Mouse (Mus musculus): Measurements from ENCODE around the gene Lpar1. TPM values are rescaled to one million over a fixed set of nuclear protein-coding genes. Genes with fewer than 3 reads are reported as not detected.

Gene Lpar1
- polyA plus RNA-seq, 1 experiment from 2014 or later: 37.9 TPM

DNA sequence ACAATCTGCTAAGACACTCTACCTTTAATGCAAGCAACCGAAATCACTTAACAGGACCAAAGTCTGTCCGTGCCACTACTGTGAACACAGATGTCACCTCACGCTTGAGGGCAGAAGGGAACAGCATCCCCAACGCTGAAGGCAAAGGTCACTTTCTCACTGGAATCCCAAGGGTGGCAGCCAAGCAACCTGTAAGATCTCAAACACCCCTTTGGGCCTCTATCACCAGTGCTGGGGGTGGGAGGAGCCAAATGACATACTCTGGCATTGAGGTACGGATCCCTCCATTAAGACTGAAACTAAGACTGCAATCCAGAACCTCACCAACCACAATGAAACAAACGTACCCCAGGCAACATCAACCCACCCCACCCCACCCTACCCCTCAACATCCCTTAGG lies 55.0 kb downstream of the Lpar1 start:
- Histone ChIP-seq H3K4me3 (no peak overlapping the region), H3K9me3 (no peaks in the 10 kb centered on the region), H3K27me3 (replicated peaks) (no peaks in the 10 kb centered on the region), H3K36me3 (no peaks in the 10 kb centered on the region), H3K4me2 (replicated peaks) (no peak overlapping the region), H3K4me1 (no peaks in the 10 kb centered on the region), H3K27ac (no peak overlapping the region), H3K9ac (no peak overlapping the region)
- no peak for ATAC-seq (ENCODE audit: low FRiP score, low read depth)
- WGBS: 62% methylated on average over 6 of the region's 6 CpGs

DNA sequence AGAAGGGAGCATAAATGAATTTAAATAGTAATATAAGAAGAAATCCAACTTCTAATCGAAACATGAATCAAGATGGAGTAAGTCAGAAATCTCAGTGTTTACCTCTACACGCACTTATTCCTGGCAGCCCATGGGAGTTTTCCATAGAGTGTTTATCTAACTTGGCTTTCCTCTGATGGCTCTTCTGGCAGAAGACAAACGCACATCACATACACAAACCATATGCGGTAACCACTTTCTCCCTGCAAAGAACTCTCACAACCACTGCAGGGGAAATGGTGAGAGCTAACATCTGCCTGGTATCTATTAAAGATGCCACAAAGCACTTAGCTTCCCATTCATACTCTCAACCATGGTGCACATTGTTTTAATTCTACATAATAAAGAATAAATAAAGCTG lies 56.4 kb downstream of the Lpar1 start:
- no peaks in the 10 kb centered on the region for H3K36me3 ChIP-seq
- no peaks in the 10 kb centered on the region for H3K9me3 ChIP-seq
- no peak overlapping the region for H3K4me2 ChIP-seq (replicated peaks)
- no peak overlapping the region for H3K4me3 ChIP-seq
- no peaks in the 10 kb centered on the region for H3K4me1 ChIP-seq
- H3K27me3 ChIP-seq (replicated peaks): no peaks in the 10 kb centered on the region
- H3K27ac ChIP-seq: no peak overlapping the region
- no peak overlapping the region for H3K9ac ChIP-seq
- WGBS: 83% methylated on average over 4 of the region's 4 CpGs
- no peak for ATAC-seq (ENCODE audit: low FRiP score, low read depth)

DNA sequence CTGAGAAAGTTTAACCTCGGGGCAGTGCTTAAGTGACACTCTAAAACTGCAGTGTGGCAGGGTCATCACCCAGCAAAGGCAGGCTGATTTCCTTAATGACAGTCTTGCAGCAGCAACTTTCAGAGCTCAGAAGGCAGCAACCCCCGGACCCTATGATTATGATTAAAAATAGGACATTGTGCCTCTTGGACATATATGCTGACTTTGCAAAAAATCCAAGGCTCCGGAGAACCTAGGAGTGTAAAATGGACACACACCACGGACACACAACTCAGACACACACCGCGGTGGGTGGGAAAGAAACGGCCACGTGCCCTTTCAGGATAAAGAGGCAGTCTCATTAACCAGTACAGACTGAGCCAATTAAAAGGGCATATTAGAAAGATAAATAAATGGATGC lies 57.0 kb downstream of the Lpar1 start:
- H3K4me2 ChIP-seq (replicated peaks): no peak overlapping the region
- no peaks in the 10 kb centered on the region for H3K27me3 ChIP-seq (replicated peaks)
- H3K9ac ChIP-seq: no peak overlapping the region
- WGBS: 65% methylated on average over 8 of the region's 8 CpGs
- H3K4me3 ChIP-seq: no peak overlapping the region
- ATAC-seq (ENCODE audit: low FRiP score, low read depth): no peak
- no peaks in the 10 kb centered on the region for H3K9me3 ChIP-seq
- no peaks in the 10 kb centered on the region for H3K36me3 ChIP-seq
- H3K27ac ChIP-seq: no peak overlapping the region
- H3K4me1 ChIP-seq: no peaks in the 10 kb centered on the region

DNA sequence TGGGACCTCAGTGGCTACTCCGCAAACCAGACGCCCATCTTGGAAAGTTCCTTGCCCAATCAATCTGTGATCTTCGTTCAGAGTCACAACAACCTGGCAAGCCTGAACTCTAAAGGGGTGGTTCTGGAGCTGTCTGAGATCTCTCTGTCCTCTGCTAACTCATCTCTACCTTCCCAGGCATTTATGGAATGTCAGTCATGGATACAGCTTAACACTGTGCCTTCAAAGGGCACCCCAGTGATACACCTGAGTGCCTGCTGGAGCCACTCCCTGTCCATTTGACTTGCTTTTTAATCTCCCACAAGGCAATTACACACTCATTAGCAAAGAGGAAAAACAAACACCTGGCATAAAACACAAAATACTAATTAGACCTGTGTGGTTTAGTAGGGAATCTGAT lies 62.0 kb downstream of the Lpar1 start:
- Histone ChIP-seq H3K4me2 (replicated peaks) (no peak overlapping the region), H3K4me1 (no peaks in the 10 kb centered on the region), H3K9me3 (no peaks in the 10 kb centered on the region), H3K27me3 (replicated peaks) (no peaks in the 10 kb centered on the region), H3K36me3 (no peaks in the 10 kb centered on the region; the same call in 1 of the 2 replicates), H3K9ac (no peak overlapping the region), H3K4me3 (no peak overlapping the region), H3K27ac (no peak overlapping the region)
- WGBS: 77% methylated on average over 3 of the region's 3 CpGs
- ATAC-seq (ENCODE audit: low FRiP score, low read depth): no peak

DNA sequence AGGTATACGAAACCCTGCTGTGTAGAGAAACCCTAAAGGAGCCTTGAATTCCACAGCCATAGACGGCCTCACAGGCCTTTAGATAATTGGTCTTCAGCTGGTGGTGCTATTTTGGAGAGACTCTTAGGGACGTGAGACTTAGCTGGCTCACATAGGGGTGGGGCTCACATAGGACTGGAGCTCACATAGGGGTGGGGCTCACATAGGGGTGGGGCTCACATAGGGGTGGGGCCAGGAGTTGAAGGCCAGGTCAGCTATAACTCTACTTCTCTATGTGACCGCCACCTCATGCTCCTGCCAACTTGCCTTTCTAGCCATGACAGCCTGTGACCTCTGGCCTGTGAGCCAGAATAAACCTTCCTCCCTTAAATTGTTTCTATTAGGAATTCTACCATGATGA lies 63.3 kb downstream of the Lpar1 start:
- no peak for ATAC-seq (ENCODE audit: low FRiP score, low read depth)
- H3K36me3 ChIP-seq: no peaks in the 10 kb centered on the region; the same call in 1 of the 2 replicates

DNA sequence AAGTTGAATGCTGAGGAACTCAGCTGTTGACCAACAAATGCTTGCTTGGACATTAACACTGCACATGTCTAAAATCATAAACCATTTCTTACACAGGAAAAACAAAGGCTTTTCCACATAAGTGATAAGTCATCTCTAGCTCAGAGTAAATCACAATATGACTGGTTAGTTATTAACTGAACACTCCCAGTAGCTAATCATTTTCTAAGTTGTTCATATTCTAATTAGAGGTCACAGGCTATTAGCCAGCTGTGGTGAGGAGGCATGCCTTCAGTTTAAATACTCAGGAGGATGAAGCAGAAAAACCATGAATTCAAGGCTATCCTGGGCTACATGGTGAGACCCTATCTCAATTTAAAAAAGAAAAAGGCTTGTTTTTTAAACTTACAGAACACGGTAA lies 75.1 kb downstream of the Lpar1 start:
- Histone ChIP-seq H3K9ac (no peak overlapping the region), H3K9me3 (no peaks in the 10 kb centered on the region), H3K27ac (no peak overlapping the region), H3K4me2 (replicated peaks) (no peak overlapping the region), H3K4me3 (no peak overlapping the region), H3K27me3 (replicated peaks) (no peaks in the 10 kb centered on the region), H3K4me1 (no peaks in the 10 kb centered on the region), H3K36me3 (no peaks in the 10 kb centered on the region)
- WGBS: 96% methylated on average over 1 of the region's 1 CpGs
- ATAC-seq (ENCODE audit: low FRiP score, low read depth): no peak

More for the DNA sequence above, 63.3 kb downstream of the Lpar1 start:
- no peaks in the 10 kb centered on the region for H3K9me3 ChIP-seq
- H3K27ac ChIP-seq: no peak overlapping the region
- WGBS: 84% methylated on average over 4 of the region's 4 CpGs
- no peaks in the 10 kb centered on the region for H3K4me1 ChIP-seq
- no peak overlapping the region for H3K9ac ChIP-seq
- no peaks in the 10 kb centered on the region for H3K27me3 ChIP-seq (replicated peaks)
- H3K4me2 ChIP-seq (replicated peaks): no peak overlapping the region
- no peak overlapping the region for H3K4me3 ChIP-seq

DNA sequence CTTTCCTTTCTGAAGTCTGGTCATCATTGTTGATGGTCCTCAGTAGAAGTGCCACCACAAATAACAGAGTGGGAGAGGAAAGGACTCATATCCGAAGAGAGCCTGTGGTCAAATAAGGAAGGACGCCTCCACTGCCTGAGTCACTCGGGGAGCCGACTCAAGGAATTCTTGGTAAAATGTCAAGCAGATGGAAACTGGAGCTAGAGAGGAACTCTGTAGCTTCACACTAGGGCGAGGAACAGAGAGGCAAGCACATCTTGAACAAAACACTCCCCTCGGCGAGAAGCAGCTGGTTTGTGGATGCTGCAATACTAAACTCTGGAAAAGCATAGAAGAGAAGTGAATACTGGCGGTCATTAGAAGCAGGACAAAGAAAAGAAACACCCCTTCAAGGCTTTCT lies 76.0 kb downstream of the Lpar1 start:
- no peak for ATAC-seq (ENCODE audit: low FRiP score, low read depth)
- Histone ChIP-seq H3K27ac (no peak overlapping the region), H3K9me3 (no peaks in the 10 kb centered on the region), H3K4me3 (no peak overlapping the region), H3K9ac (no peak overlapping the region), H3K36me3 (no peaks in the 10 kb centered on the region), H3K4me1 (no peaks in the 10 kb centered on the region), H3K27me3 (replicated peaks) (no peaks in the 10 kb centered on the region), H3K4me2 (replicated peaks) (no peak overlapping the region)
- WGBS: 94% methylated on average over 8 of the region's 8 CpGs

DNA sequence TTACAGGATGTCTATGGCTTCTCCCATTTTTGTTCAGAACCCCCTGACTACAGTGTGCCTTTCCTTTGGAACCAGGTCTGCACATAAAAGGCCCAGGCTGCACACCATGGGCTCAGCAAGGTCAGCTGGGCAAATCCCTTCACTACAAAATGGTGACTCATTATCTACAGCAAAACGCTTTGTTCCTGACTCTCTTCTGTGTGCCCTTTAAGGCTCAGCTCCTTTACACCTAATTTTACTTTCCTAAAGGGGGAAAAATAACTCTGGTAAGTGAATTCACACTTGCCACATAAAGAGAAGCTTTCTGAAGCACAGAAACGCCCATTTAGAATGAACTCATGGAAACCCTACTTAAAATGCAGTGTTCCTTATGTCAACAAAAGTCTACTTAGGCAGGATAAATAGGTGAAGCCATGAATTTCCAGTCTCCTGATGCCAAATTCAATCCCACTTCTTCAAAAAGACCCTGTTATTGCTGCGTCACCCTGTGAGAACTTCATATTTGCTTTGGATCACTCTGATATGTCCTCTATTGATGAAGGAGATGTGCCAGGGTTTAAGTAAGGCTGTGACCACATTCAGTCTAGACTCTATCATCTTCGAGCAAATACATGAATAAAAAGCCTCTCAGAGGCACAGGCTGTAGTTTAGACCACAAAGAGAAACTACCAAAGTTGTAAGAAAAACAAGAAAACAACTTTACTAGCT lies 82.3 kb downstream of the Lpar1 start:
- H3K4me2 ChIP-seq (replicated peaks): no peak overlapping the region
- no peak for ATAC-seq (ENCODE audit: low FRiP score, low read depth)
- H3K4me3 ChIP-seq: no peak overlapping the region
- no peaks in the 10 kb centered on the region for H3K27me3 ChIP-seq (replicated peaks)
- no peak overlapping the region for H3K9ac ChIP-seq
- H3K4me1 ChIP-seq: no peaks in the 10 kb centered on the region
- 78% methylated on average over 4 of the region's 4 CpGs for WGBS
- no peak overlapping the region for H3K27ac ChIP-seq
- H3K9me3 ChIP-seq: no peaks in the 10 kb centered on the region
- no peaks in the 10 kb centered on the region for H3K36me3 ChIP-seq

DNA sequence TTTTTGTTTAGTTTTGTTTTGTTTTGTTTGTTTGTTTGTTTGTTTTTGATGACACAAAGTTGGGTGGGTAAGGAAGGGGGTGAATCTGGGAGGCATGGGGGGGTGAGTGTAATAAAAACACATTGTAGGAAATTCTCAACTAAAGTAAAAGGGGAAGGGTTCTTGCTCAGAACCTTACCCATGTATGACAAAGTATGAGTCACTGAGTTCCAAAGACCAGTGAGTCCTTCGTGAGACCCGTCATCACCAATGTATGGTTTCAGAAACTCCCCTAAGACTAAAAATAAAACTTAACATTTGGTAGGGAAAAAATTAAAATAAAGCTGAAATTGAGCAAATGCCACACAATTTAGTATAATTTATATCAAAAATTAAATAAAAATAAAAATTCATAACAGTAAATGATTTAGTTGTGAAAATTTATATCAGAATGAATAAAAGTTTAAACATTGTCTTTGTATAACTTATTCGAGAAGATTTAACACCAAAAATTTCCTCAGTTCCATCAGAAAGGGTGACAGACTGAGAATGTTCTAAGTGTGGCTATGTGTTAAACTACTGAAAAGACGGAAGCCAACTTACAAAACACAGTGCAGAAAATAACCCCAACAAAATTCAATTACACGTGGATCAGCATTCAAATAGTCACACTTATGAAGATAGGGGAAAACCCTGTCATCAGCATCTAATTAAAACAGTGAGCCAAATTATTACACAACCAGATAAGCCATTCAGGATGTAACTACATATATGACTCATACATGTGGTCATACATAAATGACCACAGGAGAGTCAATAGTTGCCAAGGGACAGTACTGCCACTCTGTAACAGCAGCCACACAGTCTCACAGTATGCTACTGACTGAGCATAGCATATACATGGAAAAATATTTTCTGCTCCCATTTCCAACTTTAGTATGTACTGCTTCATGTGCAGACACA lies 83.8 kb downstream of the Lpar1 start:
- Histone ChIP-seq H3K4me1 (no peaks in the 10 kb centered on the region), H3K27ac (no peak overlapping the region), H3K4me3 (no peak overlapping the region), H3K27me3 (replicated peaks) (no peaks in the 10 kb centered on the region), H3K4me2 (replicated peaks) (no peak overlapping the region), H3K9ac (no peak overlapping the region), H3K9me3 (no peaks in the 10 kb centered on the region), H3K36me3 (no peaks in the 10 kb centered on the region)
- 94% methylated on average over 5 of the region's 5 CpGs for WGBS
- ATAC-seq (ENCODE audit: low FRiP score, low read depth): no peak

DNA sequence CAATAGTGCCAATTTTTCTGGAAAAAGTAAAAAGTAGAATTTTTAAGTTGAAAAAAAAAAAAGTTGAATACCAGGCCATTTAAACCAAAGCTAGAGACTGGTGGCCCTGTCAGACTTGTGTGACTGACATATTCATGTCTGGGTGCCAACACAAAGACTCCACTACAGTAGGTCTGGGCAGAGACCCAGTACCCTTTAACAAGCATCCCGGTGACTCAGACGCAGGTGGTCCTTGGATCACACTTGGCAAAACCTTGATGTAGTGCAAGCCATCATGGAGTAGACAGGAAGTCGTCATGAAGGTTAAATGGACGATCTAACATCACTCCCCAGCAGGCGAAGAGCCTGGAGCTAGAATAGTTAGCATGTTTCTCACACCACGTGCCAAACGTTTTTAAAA lies 84.7 kb downstream of the Lpar1 start:
- Histone ChIP-seq H3K9me3 (no peaks in the 10 kb centered on the region), H3K4me1 (no peaks in the 10 kb centered on the region), H3K9ac (no peak overlapping the region), H3K36me3 (no peaks in the 10 kb centered on the region), H3K27me3 (replicated peaks) (no peaks in the 10 kb centered on the region), H3K4me3 (no peak overlapping the region), H3K27ac (no peak overlapping the region), H3K4me2 (replicated peaks) (no peak overlapping the region)
- ATAC-seq (ENCODE audit: low FRiP score, low read depth): no peak
- WGBS: 89% methylated on average over 7 of the region's 7 CpGs

DNA sequence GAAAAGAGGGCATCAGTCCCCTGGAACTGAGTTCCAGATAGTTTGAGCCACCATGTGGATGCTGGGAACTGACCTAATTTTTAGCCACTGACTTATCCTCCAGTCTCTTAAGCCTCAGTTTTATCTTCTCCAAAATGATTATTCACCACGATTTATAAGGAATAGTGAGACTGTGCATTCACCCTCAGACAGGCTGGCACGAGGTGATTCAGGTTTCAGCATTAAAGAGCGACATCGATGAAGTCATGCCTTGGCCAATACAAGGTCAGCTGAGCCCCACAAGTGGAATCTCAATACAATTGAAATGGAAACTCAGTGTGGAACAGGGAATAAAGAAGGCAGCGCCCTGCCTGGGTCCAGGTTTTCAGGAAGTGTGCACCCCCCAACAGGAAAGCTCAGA lies 88.1 kb downstream of the Lpar1 start:
- WGBS: 91% methylated on average over 5 of the region's 5 CpGs
- ATAC-seq (ENCODE audit: low FRiP score, low read depth): no peak
- Histone ChIP-seq H3K27me3 (replicated peaks) (no peaks in the 10 kb centered on the region), H3K9ac (no peak overlapping the region), H3K36me3 (no peaks in the 10 kb centered on the region), H3K4me1 (no peaks in the 10 kb centered on the region), H3K4me2 (replicated peaks) (no peak overlapping the region), H3K9me3 (no peaks in the 10 kb centered on the region), H3K27ac (no peak overlapping the region), H3K4me3 (no peak overlapping the region)

DNA sequence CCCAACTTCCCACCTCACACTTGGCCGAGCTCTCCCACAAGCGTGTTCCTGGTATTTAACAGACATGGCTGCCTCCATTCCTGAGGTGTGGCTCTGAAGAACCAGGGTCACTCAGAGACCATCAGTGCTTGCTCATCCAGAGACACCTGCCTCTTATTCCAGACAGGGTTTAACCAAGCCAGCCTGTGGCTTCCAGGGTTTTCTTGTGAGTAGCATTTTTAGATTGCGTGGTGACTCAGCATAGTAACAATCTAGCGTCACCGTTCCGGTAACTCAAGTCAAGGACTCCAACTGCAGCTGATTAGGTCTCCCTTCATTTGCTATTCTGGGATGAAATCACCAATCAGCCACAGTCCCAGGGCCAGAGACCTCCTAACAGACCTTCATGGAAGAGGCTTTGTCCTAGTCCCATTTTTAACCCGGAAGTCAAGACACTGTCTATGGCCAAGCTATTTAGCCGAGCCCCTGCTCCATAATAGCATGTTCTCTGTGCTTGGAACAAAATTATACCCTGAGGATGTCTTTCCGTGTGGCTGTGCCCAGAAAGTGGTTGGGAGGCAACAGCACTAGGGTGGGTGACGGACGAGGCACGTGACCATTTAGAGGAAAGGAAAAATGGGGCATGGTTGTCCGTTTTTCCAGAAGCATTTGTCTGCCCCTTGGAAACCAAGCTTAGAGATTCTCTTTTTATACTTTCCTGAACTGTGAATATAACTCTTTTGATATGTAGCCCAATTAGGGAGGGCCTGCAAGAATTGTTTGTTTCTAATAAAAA lies 89.1 kb downstream of the Lpar1 start:
- no peak for ATAC-seq (ENCODE audit: low FRiP score, low read depth)
- Histone ChIP-seq H3K27ac (no peak overlapping the region), H3K9me3 (no peaks in the 10 kb centered on the region), H3K4me2 (replicated peaks) (no peak overlapping the region), H3K27me3 (replicated peaks) (no peaks in the 10 kb centered on the region), H3K4me1 (no peaks in the 10 kb centered on the region), H3K4me3 (no peak overlapping the region), H3K36me3 (no peaks in the 10 kb centered on the region), H3K9ac (no peak overlapping the region)
- WGBS: 90% methylated on average over 13 of the region's 13 CpGs

Data from neural tube, embryonic 12.5 days (tissue).